Mouse (Mus musculus) heart, embryonic 14.5 days (tissue): ENCODE data around the gene Abhd10. TPM values are rescaled to one million over a fixed set of nuclear protein-coding genes. Genes with fewer than 3 reads are reported as not detected.
A peak's percentile ranks its signal among the peaks of the same experiment; 100 is the strongest.

Source experiments
- ATAC-seq: fragments of 200-750 bp; cut with Nextera tagmentation; 2 replicates; pipeline ENCODE4 v1.8.0; 2017; ENCODE audit warnings: low read depth, moderate TSS enrichment; ENCODE audit not compliant: insufficient number of reproducible peaks, insufficient read depth, low FRiP score
- H3K27ac ChIP-seq, 2 experiments: fragments of 200-500 bp in 1 of 2; fragments of 300-500 bp in 1 of 2; sonication (generic) in 1 of 2; replicated peaks in 1 of 2; 2 replicates each; pipeline ENCODE4 v1.5.1; 2012 to 2014; ENCODE audit warnings: low read depth in 2 of 2, low read length in 2 of 2, control low read depth in 1 of 2, mild to moderate bottlenecking in 1 of 2, mixed read lengths in 1 of 2; ENCODE audit not compliant: control insufficient read depth in 1 of 2, insufficient read depth in 1 of 2
- H3K27me3 ChIP-seq: fragments of 300-500 bp; sonication (generic); 2 replicates; pipeline ENCODE4 v1.6.1; 2014; ENCODE audit warnings: mild to moderate bottlenecking, low read length, control low read depth; ENCODE audit not compliant: control insufficient read depth, insufficient read depth
- H3K36me3 ChIP-seq: fragments of 300-500 bp; sonication (generic); 2 replicates; pipeline ENCODE4 v1.6.1; 2014; ENCODE audit warnings: mild to moderate bottlenecking, control low read depth, low read length, mixed read lengths; ENCODE audit not compliant: control insufficient read depth, insufficient read depth
- H3K4me1 ChIP-seq, 2 experiments: fragments of 200-500 bp in 1 of 2; fragments of 300-500 bp in 1 of 2; sonication (generic) in 1 of 2; 2 replicates each; pipeline ENCODE4 v1.6.1; 2012 to 2014; ENCODE audit warnings: low read length in 2 of 2, control low read depth in 1 of 2, mixed read lengths in 1 of 2; ENCODE audit not compliant: control insufficient read depth in 2 of 2, insufficient read depth in 2 of 2
- H3K4me2 ChIP-seq: fragments of 300-500 bp; sonication (generic); 2 replicates; pipeline ENCODE4 v1.6.1; 2014; ENCODE audit warnings: mild to moderate bottlenecking, low read length
- H3K4me3 ChIP-seq, 2 experiments: fragments of 200-500 bp in 1 of 2; fragments of 300-500 bp in 1 of 2; sonication (generic) in 1 of 2; 2 replicates each; pipeline ENCODE4 v1.5.1; 2012 to 2014; ENCODE audit warnings: low read length in 2 of 2, mild to moderate bottlenecking in 2 of 2, control low read depth in 1 of 2, low read depth in 1 of 2, moderate library complexity in 1 of 2; ENCODE audit not compliant: control insufficient read depth in 1 of 2, insufficient read depth in 1 of 2
- H3K9ac ChIP-seq: fragments of 300-500 bp; sonication (generic); 2 replicates; pipeline ENCODE4 v1.6.1; 2014; ENCODE audit warnings: mild to moderate bottlenecking, low read length
- H3K9me3 ChIP-seq: fragments of 300-500 bp; sonication (generic); 2 replicates; pipeline ENCODE4 v1.6.1; 2016; ENCODE audit warnings: low read length, control low read depth; ENCODE audit not compliant: control insufficient read depth
- WGBS: fragments of 180-500 bp; shearing (Covaris S2); extraction: QIAGEN DNeasy Blood & Tissue Kit; methylation state at CpG from one replicate; pipeline ENCODE4 v1.1.7; 2014; 5-methylcytosine and 5-hydroxymethylcytosine counted together
- polyA plus RNA-seq: library from polyadenylated mRNA; unstranded; fragments of >200 nt; fragmentation: Nextera tagmentation; extraction: Ambion mirVana; gene quantifications from 2 replicates; pipeline ENCODE4 v1.2.1, GENCODE M21; 2014

Abhd10 gene
- polyA plus RNA-seq, 1 experiment from 2014 or later = 29.1 TPM

GRCm38 (mm10) chr16:45770914-45771313, 28.2 kb upstream of the Abhd10 start:
- Histone ChIP-seq H3K4me2 (no peak overlapping the region), H3K36me3 (peaks cover 93% of the 10 kb centered on the region), H3K4me3 (no peak overlapping the region), H3K9me3 (no peaks in the 10 kb centered on the region), H3K27ac (no peak overlapping the region), H3K27me3 (no peaks in the 10 kb centered on the region), H3K4me1 (no peaks in the 10 kb centered on the region), H3K9ac (no peak overlapping the region)
- no peak for ATAC-seq
- 88% methylated on average over 6 of the region's 6 CpGs for WGBS

DNA sequence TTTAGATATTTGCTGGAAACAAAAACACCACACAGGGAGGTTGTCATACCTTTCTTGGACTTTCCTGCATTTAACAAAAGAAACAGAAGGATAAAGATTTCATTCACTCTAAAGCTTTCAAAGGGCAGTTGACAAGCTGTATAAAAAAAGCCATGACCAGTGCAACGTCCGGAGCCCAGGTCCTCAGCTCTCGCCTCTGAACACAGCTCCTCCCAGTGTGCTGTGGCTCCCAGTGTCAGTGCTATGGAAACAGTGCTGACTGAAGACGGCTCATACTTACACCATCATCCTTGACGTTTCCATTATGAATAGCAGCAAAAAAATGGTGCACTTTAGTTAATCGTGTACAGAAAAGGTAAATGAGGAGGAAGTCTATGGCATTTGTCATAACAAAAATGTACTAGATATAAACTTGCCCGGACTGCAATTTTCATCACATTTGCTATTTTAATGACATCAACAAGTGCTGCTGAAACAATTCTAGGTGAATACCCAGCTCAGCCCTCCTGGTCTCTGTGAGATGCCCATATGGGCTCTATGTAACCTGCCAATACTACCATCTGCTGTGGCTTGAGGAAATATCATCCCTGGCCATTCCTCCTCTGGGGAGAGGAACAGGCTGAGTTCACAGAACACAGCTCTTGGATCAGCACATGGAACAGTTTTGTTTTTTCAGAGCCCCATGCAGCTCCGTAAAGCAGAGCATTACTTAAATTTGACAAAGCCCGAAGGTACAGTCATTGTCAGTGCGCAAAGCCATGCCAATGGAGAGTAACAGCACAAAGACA, 25.3 kb upstream of the Abhd10 start:
- H3K27me3 ChIP-seq = no peaks in the 10 kb centered on the region
- peaks cover 90% of the 10 kb centered on the region for H3K36me3 ChIP-seq
- WGBS = 60% methylated on average over 10 of the region's 10 CpGs
- no peak overlapping the region for H3K9ac ChIP-seq
- no peak overlapping the region for H3K4me2 ChIP-seq
- no peaks in the 10 kb centered on the region for H3K9me3 ChIP-seq
- peaks cover 0 to 4% of the 10 kb centered on the region in 2 experiments; a peak in 2 of 4 replicates for H3K4me1 ChIP-seq
- no peak overlapping the region for H3K4me3 ChIP-seq
- no peak for ATAC-seq
- H3K27ac ChIP-seq = peak overlapping the region in 1 of 2 experiments; percentile 11; a peak in 2 of 4 replicates

- Histone ChIP-seq H3K9ac (no peak overlapping the region), H3K9me3 (no peaks in the 10 kb centered on the region), H3K4me3 (no peak overlapping the region), H3K27me3 (no peaks in the 10 kb centered on the region), H3K4me2 (no peak overlapping the region), H3K27ac (no peak overlapping the region; a peak in 1 of 4 replicates), H3K36me3 (peaks cover 90% of the 10 kb centered on the region), H3K4me1 (peaks cover 0 to 7% of the 10 kb centered on the region in 2 experiments; a peak in 2 of 4 replicates)
- 66% methylated on average over 4 of the region's 4 CpGs for WGBS
- ATAC-seq = no peak
Measured at GRCm38 (mm10) chr16:45767434-45767833, 24.7 kb upstream of the Abhd10 start.

- no peaks in the 10 kb centered on the region for H3K9me3 ChIP-seq
- no peaks in the 10 kb centered on the region for H3K27me3 ChIP-seq
- 78% methylated on average over 7 of the region's 7 CpGs for WGBS
- peaks cover 0 to 7% of the 10 kb centered on the region in 2 experiments; a peak in 2 of 4 replicates for H3K4me1 ChIP-seq
- ATAC-seq = no peak
- no peak overlapping the region for H3K4me2 ChIP-seq
- H3K27ac ChIP-seq = no peak overlapping the region
- H3K36me3 ChIP-seq = peaks cover 90% of the 10 kb centered on the region
- no peak overlapping the region for H3K9ac ChIP-seq
- H3K4me3 ChIP-seq = no peak overlapping the region
Measured at GRCm38 (mm10) chr16:45765801-45766494, 23.2 kb upstream of the Abhd10 start.

- peaks cover 90% of the 10 kb centered on the region for H3K36me3 ChIP-seq
- WGBS = 63% methylated on average over 3 of the region's 3 CpGs
Measured at GRCm38 (mm10) chr16:45765102-45765501, 22.3 kb upstream of the Abhd10 start.

DNA sequence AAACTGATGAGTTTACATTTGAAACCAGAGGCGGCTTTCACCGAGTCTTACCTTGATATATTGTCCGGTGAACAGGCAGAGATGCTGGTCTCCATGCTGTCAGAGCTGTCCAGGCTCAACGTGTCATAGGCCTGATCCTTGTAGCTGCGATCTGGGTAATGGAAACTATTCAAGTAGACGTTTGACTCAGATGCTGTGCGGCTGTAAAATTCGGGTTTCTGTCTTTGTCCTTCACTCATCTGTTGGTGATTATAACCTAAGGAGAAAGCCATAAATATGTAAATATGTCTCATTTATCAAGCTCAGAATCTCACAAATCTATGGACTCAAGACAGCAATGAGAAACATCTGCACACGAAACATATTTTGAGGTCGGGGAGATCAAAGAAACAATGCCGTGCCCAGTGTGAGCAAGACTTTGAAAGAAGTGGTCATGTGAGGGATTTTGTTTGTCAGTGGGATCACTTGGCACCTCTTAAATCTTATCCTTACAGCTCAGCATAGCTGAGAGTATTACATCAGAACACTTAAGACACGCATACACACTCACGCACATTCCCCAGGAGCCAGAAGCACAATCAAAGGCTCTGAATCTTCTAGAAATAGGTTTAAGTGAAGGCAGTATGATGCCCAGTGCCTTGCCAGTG, 20.2 kb upstream of the Abhd10 start:
- Histone ChIP-seq H3K4me3 (no peak overlapping the region), H3K4me1 (peaks cover 0 to 11% of the 10 kb centered on the region in 2 experiments; a peak in 2 of 4 replicates), H3K36me3 (peaks cover 91% of the 10 kb centered on the region), H3K27ac (peak overlapping the region in 1 of 2 experiments; percentile 32; a peak in 1 of 4 replicates), H3K4me2 (no peak overlapping the region), H3K9me3 (no peaks in the 10 kb centered on the region), H3K9ac (no peak overlapping the region), H3K27me3 (no peaks in the 10 kb centered on the region)
- 51% methylated on average over 13 of the region's 13 CpGs for WGBS
- ATAC-seq = no peak

More at GRCm38 (mm10) chr16:45765102-45765501, 22.3 kb upstream of the Abhd10 start:
- Histone ChIP-seq H3K4me3 (no peak overlapping the region), H3K9me3 (no peaks in the 10 kb centered on the region), H3K27ac (peak overlapping the region in 1 of 2 experiments; percentile 44; a peak in 2 of 4 replicates), H3K9ac (no peak overlapping the region), H3K27me3 (no peaks in the 10 kb centered on the region), H3K4me1 (peaks cover 0 to 7% of the 10 kb centered on the region in 2 experiments; a peak in 2 of 4 replicates), H3K4me2 (no peak overlapping the region)
- ATAC-seq = no peak

- H3K4me1 ChIP-seq = peaks cover 0 to 11% of the 10 kb centered on the region in 2 experiments; a peak in 2 of 4 replicates
- H3K27ac ChIP-seq = no peak overlapping the region
- no peaks in the 10 kb centered on the region for H3K27me3 ChIP-seq
- no peak overlapping the region for H3K4me2 ChIP-seq
- no peak overlapping the region for H3K4me3 ChIP-seq
- no peak overlapping the region for H3K9ac ChIP-seq
- no peak for ATAC-seq
- WGBS = 69% methylated on average over 1 of the region's 1 CpGs
- H3K36me3 ChIP-seq = peaks cover 90% of the 10 kb centered on the region
- H3K9me3 ChIP-seq = no peaks in the 10 kb centered on the region
Measured at GRCm38 (mm10) chr16:45761425-45761824, 18.7 kb upstream of the Abhd10 start.
